Mouse (Mus musculus): ENCODE measurements around the gene Wdr25.

GRCm38 (mm10) chr12:108912442-108912841 is 19.0 kb downstream of the Wdr25 start:
- TF ChIP-seq CTCF (IDR thresholded peaks at IDR 0.05; ENCODE audit: insufficient read depth, low read length), result no peak
- TF ChIP-seq POLR2A (IDR thresholded peaks at IDR 0.05; ENCODE audit: borderline replicate concordance, extremely low read depth, low read depth, low read length), result no peak
